Mouse (Mus musculus): Measurements from ENCODE around the gene Dnah2.

- TF ChIP-seq EP300 (IDR thresholded peaks at IDR 0.05) (no peak), CTCF (IDR thresholded peaks at IDR 0.05) (no peak)
Observed at GRCm38 (mm10) chr11:69407724-69408004, 141.2 kb downstream of the Dnah2 start.

Measured in lung, postnatal 0 days (tissue).